Mouse (Mus musculus) c-Kit-positive CD71-positive TER-119-negative erythroid progenitor cells, embryonic 14.5 days (primary cell): ENCODE results near the gene Zfp575.
A peak's percentile ranks its signal among the peaks of the same experiment; 100 is the strongest.

ENCODE experiments used
- DNase-seq: peaks from one replicate; pipeline ENCODE4 v3.0.0-alpha.2; 2013; ENCODE audit warnings: low read depth

The Zfp575 gene

DNA sequence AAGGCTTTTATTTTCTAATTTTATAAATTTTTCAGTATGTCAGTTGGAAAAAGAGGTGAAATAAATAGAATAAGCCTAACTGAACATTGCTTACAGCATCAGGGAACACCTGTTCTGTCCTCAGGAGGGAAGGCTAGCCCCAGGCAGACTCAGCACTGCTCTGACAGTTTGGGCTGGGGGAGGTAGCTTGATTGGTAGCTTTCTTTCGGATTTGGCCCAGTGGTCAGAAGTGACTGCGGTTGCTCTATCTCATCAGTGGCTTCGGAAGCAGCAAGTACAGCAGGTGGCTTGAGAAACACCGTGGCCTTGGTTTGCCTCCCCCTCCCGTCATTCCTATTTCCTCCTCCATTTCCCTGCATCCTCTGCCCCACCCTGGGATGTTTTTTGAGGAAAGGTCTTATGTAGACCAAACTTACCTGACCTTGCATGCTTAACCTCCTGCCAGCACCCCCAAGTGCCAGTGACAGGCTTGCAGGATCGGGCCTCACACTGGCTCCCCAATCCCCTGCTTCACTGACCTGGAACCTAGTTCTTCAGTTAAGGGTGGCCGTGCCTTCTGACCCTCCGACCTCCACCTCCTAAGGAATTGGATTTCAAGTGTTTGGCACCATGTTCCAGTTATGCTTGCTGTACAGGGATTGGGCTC lies 24.1 kb downstream of the Zfp575 start:
- no peak for DNase-seq

DNA sequence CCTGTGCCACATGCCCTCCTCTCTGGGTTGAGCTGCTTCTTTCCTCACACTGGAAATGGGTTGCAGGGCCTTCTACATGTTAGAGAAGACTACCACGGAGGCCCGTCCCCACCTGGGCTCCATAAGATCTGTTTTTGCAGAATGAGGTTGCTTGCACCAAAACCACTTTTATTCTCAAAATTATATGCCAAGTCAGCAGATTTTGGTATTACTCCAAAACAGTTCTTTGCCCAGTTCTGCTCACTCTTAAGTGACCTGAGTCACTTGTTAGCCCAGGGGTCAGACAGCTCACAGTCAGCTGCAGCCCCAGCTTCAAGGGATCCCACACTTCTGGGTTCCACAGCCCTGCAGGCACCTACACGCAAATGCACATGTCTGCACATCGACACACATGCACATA lies 26.0 kb downstream of the Zfp575 start:
- DNase-seq, result no peak

DNA sequence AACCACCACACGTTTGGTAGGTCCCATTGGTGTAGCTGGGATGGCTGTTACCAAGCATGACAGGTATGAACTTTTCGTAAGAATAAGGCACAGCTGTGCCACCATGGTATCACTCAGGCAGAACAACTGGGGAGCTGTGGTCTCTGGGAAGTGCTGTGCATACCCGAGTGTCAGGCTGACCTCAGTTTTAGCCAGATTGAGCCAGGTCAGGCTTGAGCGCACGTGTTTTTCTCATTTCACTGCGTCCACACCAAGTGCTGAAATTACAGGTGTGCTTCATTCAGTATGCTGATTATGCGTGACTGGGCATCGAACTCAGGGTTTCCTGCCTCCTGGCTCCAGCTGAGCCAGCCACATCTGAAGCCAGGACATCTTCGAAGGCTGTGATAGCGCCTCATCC lies 31.7 kb downstream of the Zfp575 start:
- DNase-seq, result no peak

DNA sequence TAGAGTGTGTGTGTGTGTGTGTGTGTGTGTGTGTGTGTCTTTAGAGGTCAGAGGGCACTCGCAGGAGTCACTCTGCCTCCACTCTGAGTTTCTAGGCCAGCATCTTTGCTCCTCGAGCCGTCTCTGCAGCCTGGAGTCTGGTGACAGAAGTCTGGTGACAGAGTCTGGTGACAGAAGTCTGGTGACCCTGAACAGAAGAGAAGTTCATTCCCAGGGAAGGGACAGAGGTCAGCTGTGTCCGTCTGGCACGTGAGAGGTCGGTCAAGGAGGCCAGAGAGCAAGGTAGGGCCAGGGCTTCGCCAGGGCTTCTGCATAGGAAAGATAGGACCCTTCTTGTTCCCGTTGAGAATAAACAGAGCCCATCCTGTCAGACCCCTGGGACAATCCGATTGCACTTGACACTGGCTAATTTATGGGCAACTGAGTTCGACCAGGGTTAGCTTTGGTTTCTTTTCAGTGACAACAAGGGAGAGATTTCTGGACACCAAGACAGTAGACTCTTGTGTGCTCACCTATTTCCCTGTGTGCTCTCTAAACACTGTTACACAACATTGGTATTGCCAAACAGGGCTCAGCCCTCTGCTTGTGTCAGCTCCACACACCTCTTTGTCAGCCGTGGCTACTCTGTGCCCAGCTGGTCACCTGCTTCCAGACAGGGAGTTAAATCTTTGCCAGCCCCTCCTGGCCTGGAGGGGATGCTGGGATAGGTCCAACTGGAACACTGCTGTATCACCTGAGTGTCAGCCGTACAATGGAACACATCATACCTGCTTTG lies 35.3 kb downstream of the Zfp575 start:
- no peak for DNase-seq

DNA sequence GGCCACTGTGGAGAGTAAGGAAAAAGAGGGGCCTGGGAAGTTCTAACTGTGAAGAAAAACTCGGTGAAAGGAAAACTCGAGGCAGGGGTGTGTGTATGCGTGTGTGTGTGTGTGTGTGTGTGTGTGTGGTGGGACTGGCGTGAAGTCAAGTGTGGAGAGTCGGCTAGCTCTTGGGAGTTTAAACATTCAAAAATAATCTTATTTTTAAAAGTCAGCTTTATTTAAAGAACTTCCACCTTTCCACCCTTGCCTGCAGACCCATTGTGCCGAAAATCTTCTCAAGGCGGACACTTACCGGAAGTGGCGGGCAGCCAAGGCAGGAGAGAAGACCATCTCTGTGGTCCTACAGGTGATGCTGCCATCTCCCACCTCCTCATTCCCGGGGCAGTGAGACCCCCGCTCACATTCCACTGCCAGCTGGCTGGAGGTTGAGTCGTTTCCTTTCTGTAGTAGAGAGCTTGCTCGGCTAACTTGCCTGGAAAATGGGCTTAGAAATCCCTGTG lies 39.9 kb downstream of the Zfp575 start:
- DNase-seq, result no peak

DNA sequence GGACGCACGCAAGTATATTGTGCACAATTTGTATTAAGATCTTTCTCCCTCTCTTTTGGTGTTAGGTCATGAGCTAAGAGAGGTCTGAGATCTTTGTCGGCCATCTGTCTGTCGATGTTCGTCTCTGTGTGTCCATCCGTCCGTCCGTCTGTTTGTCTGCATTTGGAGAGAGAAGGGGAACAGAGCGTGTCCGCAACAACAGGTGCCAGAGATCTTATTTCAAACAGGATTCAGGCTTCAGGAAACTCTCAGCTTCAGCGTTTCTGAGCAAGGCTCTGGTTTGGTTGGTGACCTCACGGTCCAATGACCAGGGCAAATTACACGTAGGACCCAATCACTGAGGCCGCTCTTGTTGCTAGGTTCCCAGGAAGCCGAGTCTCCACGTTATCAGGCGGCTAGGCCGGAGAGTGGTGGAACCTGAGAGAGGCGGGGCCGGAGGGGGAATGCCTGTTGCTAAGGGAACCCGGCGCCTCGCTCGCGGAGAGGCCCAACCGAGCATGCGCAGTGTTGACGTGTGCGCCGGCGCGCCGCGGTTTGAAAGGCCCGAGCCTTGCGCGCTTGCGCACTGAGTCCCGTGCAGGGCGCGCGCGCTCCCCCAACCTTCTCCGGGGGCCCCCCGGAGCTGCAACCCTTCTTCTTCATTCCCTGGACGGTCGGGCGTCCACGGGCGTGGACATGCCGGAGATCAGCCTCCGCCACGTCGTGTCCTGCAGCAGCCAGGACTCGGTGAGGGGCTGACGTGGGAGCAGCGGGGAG lies 40.6 kb downstream of the Zfp575 start:
- peak; percentile 99 for DNase-seq

DNA sequence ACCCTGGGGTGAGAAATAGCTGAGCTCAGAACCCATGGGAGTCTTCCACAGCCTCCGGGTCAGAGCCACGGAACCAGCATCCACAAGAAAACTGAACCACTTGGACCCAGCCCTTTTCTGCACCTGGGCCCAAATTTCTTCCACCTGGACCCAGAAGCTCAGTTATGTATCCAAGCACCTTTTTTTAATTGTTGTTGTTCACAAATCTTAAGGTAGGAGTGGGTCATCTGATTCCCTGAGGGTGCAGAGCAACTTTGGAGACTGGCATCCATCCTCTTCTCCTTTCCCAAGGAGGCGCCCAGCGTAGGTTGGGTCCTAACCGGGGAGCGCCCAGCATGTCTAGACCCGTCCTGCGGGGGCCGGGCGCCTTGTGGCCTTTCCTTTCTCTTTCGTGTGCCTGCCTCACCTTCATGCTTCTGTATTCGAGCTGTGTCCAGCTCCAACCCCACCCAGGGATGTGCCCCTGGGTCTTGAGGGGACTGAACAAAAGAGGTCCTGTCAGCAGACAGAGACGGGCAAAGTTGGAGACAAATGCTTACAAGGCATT lies 41.3 kb downstream of the Zfp575 start, which contains the start of the genes Pinlyp and Xrcc1:
Gene Pinlyp (minus strand): TSS at position 51 of the 547 bp plus-strand sequence.
Gene Xrcc1 (plus strand): TSS at position 222 of the 547 bp plus-strand sequence.
- DNase-seq, result no peak

DNA sequence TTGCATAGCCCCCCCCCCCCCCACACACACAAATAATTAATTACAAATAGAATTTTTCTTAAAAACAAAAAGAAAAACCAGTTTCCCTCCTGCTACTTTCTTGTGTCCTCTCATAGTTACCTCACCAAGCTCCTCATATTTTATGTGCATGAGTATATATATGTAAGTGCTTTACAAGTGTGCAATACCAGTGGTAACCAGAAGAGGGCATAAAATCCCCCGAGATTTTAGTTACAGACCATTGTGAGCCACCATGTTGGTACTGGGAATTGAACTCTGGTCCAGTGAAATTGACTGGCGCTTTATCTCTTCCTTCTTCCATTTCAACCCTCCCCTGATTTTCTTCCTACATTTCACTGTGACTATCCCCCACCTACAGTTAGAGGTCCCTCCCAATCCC lies 42.9 kb downstream of the Zfp575 start:
- peak; percentile 31 for DNase-seq

DNA sequence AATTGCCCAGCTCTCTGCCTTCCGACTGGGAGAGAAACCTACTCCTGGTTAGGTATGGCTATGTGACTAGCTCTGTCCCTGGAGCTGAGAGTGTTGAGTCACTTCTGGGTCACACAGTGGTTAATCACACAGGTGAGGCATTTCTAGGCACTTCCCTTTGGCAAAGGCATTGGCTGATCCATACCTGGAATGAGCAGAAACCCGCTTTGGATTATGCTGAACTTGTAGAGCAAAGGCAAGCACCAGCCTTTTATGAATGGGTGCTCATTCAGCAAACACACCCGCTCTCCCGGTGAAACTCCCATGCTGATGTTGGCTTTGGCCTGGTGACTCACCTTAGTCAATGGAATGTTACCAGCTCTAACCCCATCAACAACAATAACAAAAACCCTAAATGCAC lies 47.8 kb downstream of the Zfp575 start:
- no peak for DNase-seq

DNA sequence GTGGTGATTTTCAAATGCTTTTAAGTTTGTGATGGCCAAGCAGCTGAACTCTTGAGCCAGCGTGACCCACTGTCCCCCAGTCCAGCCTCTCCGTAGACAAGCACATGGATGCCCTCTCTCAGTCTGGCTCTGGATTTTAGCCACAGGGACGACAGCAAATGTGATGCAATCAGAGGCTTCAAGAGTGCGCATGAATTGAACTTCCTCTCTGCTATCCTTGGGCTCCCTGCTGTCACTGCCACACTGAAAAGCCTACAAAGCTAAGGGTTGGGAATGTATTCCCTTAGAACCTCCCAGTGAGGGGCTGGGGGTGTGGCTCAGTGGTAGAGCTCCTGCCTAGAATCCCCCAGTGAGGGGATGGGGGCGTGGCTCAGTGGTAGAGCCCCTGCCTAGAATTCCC lies 48.7 kb downstream of the Zfp575 start:
- no peak for DNase-seq

DNA sequence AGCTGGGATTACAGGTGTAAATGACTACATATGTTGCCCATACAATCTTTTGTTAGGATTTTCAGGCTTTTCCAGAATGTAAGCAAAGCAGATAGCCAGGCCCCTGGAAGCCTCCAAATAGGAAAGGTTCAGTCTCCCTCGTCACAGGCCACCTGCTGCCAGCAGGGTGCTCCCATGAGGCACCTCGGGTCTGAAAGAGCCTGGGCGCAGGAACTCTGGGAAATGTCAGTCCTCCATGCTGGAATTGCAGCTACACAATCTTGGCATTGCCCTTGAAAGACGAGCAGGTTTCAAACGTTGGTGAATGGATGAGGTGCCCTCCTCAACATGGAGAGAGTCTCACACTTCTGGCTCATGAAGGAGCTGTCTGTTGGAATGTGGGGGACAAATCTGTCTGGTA lies 49.3 kb downstream of the Zfp575 start:
- DNase-seq, result no peak

DNA sequence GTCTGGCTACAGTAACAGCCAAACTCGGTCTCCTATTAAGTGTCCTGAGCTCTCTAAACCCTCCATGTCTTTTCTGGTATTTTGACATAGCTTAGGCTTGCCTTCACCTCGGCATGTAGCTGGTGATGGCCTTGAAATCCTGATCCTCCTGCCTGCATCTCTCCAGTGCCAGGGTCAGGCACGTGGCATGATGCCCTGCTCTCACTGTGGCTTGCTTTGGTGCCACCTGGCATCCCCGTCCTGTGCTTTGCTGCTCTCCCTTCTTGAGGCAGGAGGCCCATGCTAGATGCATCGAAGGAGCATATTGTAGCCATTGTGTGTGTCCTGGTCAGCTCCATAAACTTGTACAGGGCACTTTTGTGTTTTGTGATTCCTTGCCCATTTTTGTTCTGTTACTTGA lies 49.9 kb downstream of the Zfp575 start:
- no peak for DNase-seq

DNA sequence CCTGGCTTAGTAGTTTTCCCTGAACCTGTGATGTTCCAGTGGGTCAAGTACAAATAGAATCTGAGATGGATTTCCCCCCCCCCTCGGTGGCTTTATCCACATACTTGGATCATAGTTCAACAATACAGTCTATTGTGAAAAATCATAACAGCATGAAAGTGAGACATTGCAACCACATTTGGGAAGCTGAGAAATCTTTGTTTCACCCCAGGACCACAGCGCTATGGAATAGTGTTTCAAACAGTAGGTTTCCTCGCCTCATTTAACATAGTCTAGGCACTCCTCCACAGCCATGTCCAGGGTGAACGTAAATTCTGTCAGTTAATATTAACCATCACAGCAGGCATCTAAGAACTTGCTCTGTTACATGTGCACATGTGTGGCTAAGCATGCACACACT lies 50.4 kb downstream of the Zfp575 start:
- DNase-seq, result no peak

DNA sequence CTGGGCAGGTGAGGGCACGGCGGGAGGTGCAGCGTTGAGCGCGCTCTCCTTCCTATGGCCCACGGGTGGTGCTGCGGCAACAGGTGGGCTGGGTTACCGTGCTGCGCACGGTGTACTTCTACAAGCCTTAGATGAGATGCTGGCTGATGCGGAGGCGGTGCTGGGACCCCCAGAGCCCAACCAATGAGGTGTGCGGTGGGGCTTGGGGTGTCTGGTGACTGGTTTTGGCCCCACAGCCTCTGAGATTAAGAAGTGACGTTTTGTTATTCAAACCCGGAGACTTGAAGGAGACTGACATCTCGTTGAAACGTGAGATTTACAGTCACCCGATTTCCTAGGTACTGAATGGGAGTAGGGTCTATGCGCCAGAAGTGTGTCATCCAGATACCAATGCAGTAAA lies 53.1 kb downstream of the Zfp575 start:
- no peak for DNase-seq
